8 mouse cellular contexts compared by ENCODE assay signal in the genomic region with DNA sequence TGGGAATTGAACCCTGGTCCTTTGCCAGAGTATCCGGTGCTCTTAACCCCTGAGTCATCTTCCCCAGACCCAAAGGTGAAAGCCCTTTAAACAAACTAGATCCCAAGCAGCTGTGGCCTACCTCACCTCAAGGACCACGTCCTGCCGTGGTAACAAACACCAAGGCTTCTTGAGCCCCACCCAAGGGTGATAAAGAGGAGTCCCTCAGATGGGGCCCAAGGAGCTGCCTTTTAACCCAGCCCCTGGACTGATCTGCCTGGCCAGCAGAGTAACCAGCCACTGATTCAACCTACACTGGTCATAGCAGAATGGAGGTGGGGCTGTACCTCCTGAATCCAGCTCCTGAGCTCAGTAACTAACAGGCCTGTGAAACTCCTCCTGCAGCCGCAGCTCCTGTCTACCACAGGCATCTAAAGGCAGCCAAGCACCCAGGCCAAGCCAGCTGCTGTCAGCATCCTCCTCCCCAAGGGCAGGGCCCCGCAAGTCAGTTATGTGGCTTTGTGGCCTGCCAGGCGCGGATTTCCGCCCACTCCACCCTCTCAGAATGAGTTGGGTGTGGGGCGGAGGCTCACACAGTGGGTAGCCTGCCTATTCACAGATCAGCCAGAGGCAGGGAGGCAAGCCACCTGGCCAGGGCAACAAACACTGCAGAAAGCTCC. TPM values are rescaled to one million over a fixed set of nuclear protein-coding genes. Genes with fewer than 3 reads are reported as not detected.
DNase-seq lines count a peak whose midpoint lies in the region; ATAC-seq and TF ChIP-seq lines count a peak whose summit lies in the region.

No protein-coding gene starts in this region.

- TF ChIP-seq EP300 in lung, postnatal 0 days (IDR thresholded peaks at IDR 0.05) = no peak

- no peak overlapping the region for H3K4me2 ChIP-seq in hindbrain, embryonic 13.5 days
- no peak overlapping the region for H3K4me2 ChIP-seq in lung, postnatal 0 days (replicated peaks; ENCODE audit: low read depth, low read length)

- peak; percentile 24 for DNase-seq in urinary bladder, postnatal 14 days (ENCODE audit: low spot score)
- DNase-seq in urinary bladder, adult 18-20 months (ENCODE audit: low spot score in 2 of 2) = no peak
- DNase-seq in lung, postnatal 0 days (ENCODE audit: low spot score) = peak; percentile 41
- DNase-seq in spleen, postnatal 14 days (ENCODE audit: low spot score in 2 of 2) = peak; percentile 42
- no peak for DNase-seq in testis, postnatal 10 days (ENCODE audit: low spot score)
- DNase-seq in layer of hippocampus, postnatal 14 days (ENCODE audit: low spot score in 2 of 2) = no peak

- H3K4me1 ChIP-seq in hindbrain, embryonic 13.5 days (replicated peaks) = peaks cover 25% of the 10 kb centered on the region
- peaks cover 4% of the 10 kb centered on the region; the same call in 1 of the 2 replicates for H3K4me1 ChIP-seq in lung, postnatal 0 days (ENCODE audit: insufficient read depth, low read depth, low read length)

- 39% methylated on average over 9 of the region's 9 CpGs for WGBS in hindbrain, embryonic 13.5 days
- 40% methylated on average over 9 of the region's 9 CpGs for WGBS in lung, postnatal 0 days

- no peaks in the 10 kb centered on the region for H3K27me3 ChIP-seq in hindbrain, embryonic 13.5 days
- no peaks in the 10 kb centered on the region for H3K27me3 ChIP-seq in lung, postnatal 0 days (replicated peaks; ENCODE audit: insufficient read depth, low read length)

- no peak overlapping the region for H3K4me3 ChIP-seq in hindbrain, embryonic 13.5 days
- no peak overlapping the region for H3K4me3 ChIP-seq in lung, postnatal 0 days (ENCODE audit: low read depth, low read length)

- no peak for TF ChIP-seq CTCF in lung, postnatal 0 days (IDR thresholded peaks at IDR 0.05)

- H3K36me3 ChIP-seq in hindbrain, embryonic 13.5 days = no peaks in the 10 kb centered on the region
- H3K36me3 ChIP-seq in lung, postnatal 0 days (ENCODE audit: insufficient read depth, low read length) = no peaks in the 10 kb centered on the region

- H3K9ac ChIP-seq in hindbrain, embryonic 13.5 days = peak overlapping the region; percentile 60
- no peak overlapping the region for H3K9ac ChIP-seq in lung, postnatal 0 days (replicated peaks; ENCODE audit: low read depth)

- ATAC-seq in erythroblast, adult 5-6 weeks (replicated peaks; ENCODE audit: low FRiP score, poor library complexity, severe bottlenecking) = 0 out of 2 replicates have a peak, but pooled peaks have one; percentile 24
- ATAC-seq in hindbrain, embryonic 13.5 days (ENCODE audit: low FRiP score) = no peak
- ATAC-seq in lung, postnatal 0 days = peak; percentile 65

- H3K27ac ChIP-seq in hindbrain, embryonic 13.5 days = peak overlapping the region; percentile 86
- H3K27ac ChIP-seq in lung, postnatal 0 days (ENCODE audit: low read length) = no peak overlapping the region

- no peaks in the 10 kb centered on the region for H3K9me3 ChIP-seq in hindbrain, embryonic 13.5 days
- no peaks in the 10 kb centered on the region for H3K9me3 ChIP-seq in lung, postnatal 0 days (ENCODE audit: low read length)

RNA-seq across cellular contexts. Expression of gene Rap1gap2, which starts 54.9 kb away (rescaled TPM):
- total RNA-seq in erythroblast, adult 5-6 weeks (2015; ENCODE audit: low replicate concordance) = 2.1 and 2.7 TPM in 2 replicates
- 3.7 and 5.2 TPM in 2 replicates for total RNA-seq in erythroblast, adult 5-6 weeks (2017; ENCODE audit: low replicate concordance)
- 10.4 and 10.6 TPM in 2 replicates for polyA plus RNA-seq in hindbrain, embryonic 13.5 days (2015; fragmentation: Nextera tagmentation; extraction: Ambion mirVana)
- 1.1 and 1.2 TPM in 2 replicates for polyA plus RNA-seq in lung, postnatal 0 days (2015; fragmentation: Nextera tagmentation; extraction: Ambion mirVana)
- 100 to 1,000 TPM; 122 TPM for total RNA-seq in layer of hippocampus, postnatal 14 days (2021)

Comparison
In these comparisons a context has a peak if more than half of its experiments do, and no peak if none do; other contexts are left out.
1. DNase-seq: peak in urinary bladder, postnatal 14 days (single experiment), lung, postnatal 0 days (single experiment) and spleen, postnatal 14 days (2 of 2); none in urinary bladder, adult 18-20 months (0 of 2), testis, postnatal 10 days (single experiment) and layer of hippocampus, postnatal 14 days (0 of 2).
2. RNA of gene Rap1gap2, which starts 54.9 kb away (total RNA-seq): 122 TPM in layer of hippocampus, postnatal 14 days; 2.1 to 5.2 TPM in erythroblast, adult 5-6 weeks; every median in the first group is over 10 times any median in the second.